Mouse (Mus musculus): ENCODE results near the gene Plekhh2. TPM values are rescaled to one million over a fixed set of nuclear protein-coding genes. Genes with fewer than 3 reads are reported as not detected.

Gene Plekhh2
- total and polyA plus RNA-seq, 3 experiments, result 0.04 TPM; not detected in 2

DNA sequence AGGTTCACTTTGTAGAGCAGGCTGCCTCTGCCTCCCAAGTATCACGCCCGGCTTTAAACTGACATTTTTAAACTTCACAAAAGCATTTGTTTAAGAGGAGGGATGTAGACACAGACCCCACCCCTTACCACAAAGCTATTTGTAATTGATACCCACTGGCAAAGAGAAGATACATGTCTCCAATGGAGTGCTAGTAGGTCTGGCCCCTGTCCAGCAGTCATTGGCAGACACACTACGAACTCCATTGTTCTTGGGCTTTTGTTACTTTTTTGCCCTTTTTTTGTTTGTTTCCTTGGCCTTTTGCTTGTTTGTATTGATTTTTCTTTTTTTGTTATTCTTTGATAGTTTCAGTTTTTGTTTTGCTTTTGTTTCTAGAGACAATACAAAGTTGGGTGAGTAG lies 26.3 kb downstream of the Plekhh2 start:
- Histone ChIP-seq H3K9me3 (replicated peaks; ENCODE audit: insufficient read depth, low read length) (no peaks in the 10 kb centered on the region), H3K9ac (ENCODE audit: control insufficient read depth, low read depth, low read length, poor library complexity, severe bottlenecking) (no peak overlapping the region), H3K27me3 (ENCODE audit: control insufficient read depth in 1 of 2, insufficient read depth in 2 of 2, low read length in 2 of 2) (peaks cover 1 to 2% of the 10 kb centered on the region in 2 experiments; a peak in 2 of 4 replicates), H3K4me3 (ENCODE audit: control insufficient read depth in 1 of 2, insufficient read depth in 1 of 2, low read depth in 2 of 2, low read length in 2 of 2) (no peak overlapping the region), H3K79me2 (ENCODE audit: control insufficient read depth, insufficient read depth, low read length, poor library complexity) (no peaks in the 10 kb centered on the region), H3K36me3 (ENCODE audit: control insufficient read depth in 1 of 2, insufficient read depth in 2 of 2, low read length in 2 of 2) (no peaks in the 10 kb centered on the region), H3K4me1 (ENCODE audit: control insufficient read depth in 1 of 2, insufficient read depth in 2 of 2, low read length in 2 of 2) (no peaks in the 10 kb centered on the region), H3K27ac (ENCODE audit: control insufficient read depth, low read depth, low read length) (no peak overlapping the region)
- DNase-seq (ENCODE audit: low read depth, low spot score), result no peak
- TF ChIP-seq RCOR1 (IDR thresholded peaks at IDR 0.05; ENCODE audit: low read depth, low read length) (no peak), EP300 (IDR thresholded peaks at IDR 0.05; ENCODE audit: low read depth in 1 of 2, low read length in 2 of 2) (no peak), ETS1 (IDR thresholded peaks at IDR 0.05; ENCODE audit: low read depth, low read length) (no peak), ZKSCAN1 (IDR thresholded peaks at IDR 0.05; ENCODE audit: low read depth, low read length) (no peak), SMC3 (IDR thresholded peaks at IDR 0.05; ENCODE audit: low read depth, low read length) (no peak), MEF2A (IDR thresholded peaks at IDR 0.05; ENCODE audit: extremely low read depth, insufficient replicate concordance, low read depth, low read length, poor library complexity, severe bottlenecking) (no peak), MAFK (IDR thresholded peaks at IDR 0.05; ENCODE audit: borderline replicate concordance, low read depth, low read length) (no peak), POLR2A (IDR thresholded peaks at IDR 0.05; ENCODE audit: control insufficient read depth in 1 of 2, insufficient read depth in 1 of 2, low read depth in 1 of 2, low read length in 2 of 2, poor library complexity in 1 of 2) (no peak), TBP (IDR thresholded peaks at IDR 0.05; ENCODE audit: low read depth, low read length) (no peak), GATA1 (IDR thresholded peaks at IDR 0.05; ENCODE audit: low read depth, low read length) (no peak), MAX (IDR thresholded peaks at IDR 0.05; ENCODE audit: low read length) (no peak), ZNF384 (IDR thresholded peaks at IDR 0.05; ENCODE audit: low read depth, low read length) (no peak), CHD1 (IDR thresholded peaks at IDR 0.05; ENCODE audit: low read depth, low read length) (no peak), E2F4 (IDR thresholded peaks at IDR 0.05; ENCODE audit: borderline replicate concordance, low read depth, low read length) (no peak), MAZ (IDR thresholded peaks at IDR 0.05; ENCODE audit: low read depth, low read length) (no peak)

DNA sequence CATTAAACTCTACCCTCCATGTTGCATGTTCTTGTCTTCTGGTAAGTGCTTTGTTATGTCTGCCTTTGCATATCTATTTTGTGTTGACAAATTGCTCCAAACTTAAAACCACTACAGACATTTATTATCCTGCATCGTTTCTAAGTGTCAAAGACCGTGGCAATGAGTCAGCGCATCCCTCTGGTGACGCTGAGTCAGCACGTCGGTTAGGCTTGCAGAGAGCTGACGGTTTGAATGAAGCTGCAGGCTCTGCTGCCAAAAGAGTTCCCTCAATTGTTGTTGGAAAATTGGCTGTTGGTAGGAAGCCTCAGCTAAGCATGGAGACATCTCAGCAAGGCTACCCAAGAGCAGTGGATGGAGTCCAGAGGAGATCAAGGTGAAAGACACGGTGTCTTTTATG lies 28.9 kb downstream of the Plekhh2 start:
- no peak overlapping the region for H3K27ac ChIP-seq (ENCODE audit: control insufficient read depth, low read depth, low read length)
- peak; percentile 12 for DNase-seq (ENCODE audit: low read depth, low spot score)
- H3K9ac ChIP-seq (ENCODE audit: control insufficient read depth, low read depth, low read length, poor library complexity, severe bottlenecking), result no peak overlapping the region
- no peak for TF ChIP-seq GABPA (IDR thresholded peaks at IDR 0.05; ENCODE audit: low read depth, low read length)
- TF ChIP-seq RAD21 (IDR thresholded peaks at IDR 0.05; ENCODE audit: low read depth, low read length), result no peak
- TF ChIP-seq TCF12 (IDR thresholded peaks at IDR 0.05; ENCODE audit: low read depth, low read length), result no peak
- no peak for TF ChIP-seq CHD1 (IDR thresholded peaks at IDR 0.05; ENCODE audit: low read depth, low read length)
- no peak for TF ChIP-seq ZNF384 (IDR thresholded peaks at IDR 0.05; ENCODE audit: low read depth, low read length)
- peak; percentile 53; the same call in 1 of the 2 replicates for TF ChIP-seq MAFK (IDR thresholded peaks at IDR 0.05; ENCODE audit: borderline replicate concordance, low read depth, low read length)
- no peaks in the 10 kb centered on the region for H3K79me2 ChIP-seq (ENCODE audit: control insufficient read depth, insufficient read depth, low read length, poor library complexity)
- no peaks in the 10 kb centered on the region for H3K4me1 ChIP-seq (ENCODE audit: control insufficient read depth in 1 of 2, insufficient read depth in 2 of 2, low read length in 2 of 2)
- H3K27me3 ChIP-seq (ENCODE audit: control insufficient read depth in 1 of 2, insufficient read depth in 2 of 2, low read length in 2 of 2), result peaks cover 1 to 3% of the 10 kb centered on the region in 2 experiments; a peak in 3 of 4 replicates
- H3K9me3 ChIP-seq (replicated peaks; ENCODE audit: insufficient read depth, low read length), result no peaks in the 10 kb centered on the region
- no peak overlapping the region for H3K4me3 ChIP-seq (ENCODE audit: control insufficient read depth in 1 of 2, insufficient read depth in 1 of 2, low read depth in 2 of 2, low read length in 2 of 2)
- H3K36me3 ChIP-seq (ENCODE audit: control insufficient read depth in 1 of 2, insufficient read depth in 2 of 2, low read length in 2 of 2), result no peaks in the 10 kb centered on the region

All from MEL (cell line).